Mouse (Mus musculus) frontal cortex, postnatal 14 days (tissue): Measurements from ENCODE around the gene Atg3.

Experiments used
- DNase-seq, 2 experiments: peaks; one replicate each; pipeline ENCODE4 v3.0.0; 2022; ENCODE audit warnings: low spot score in 2 of 2

The Atg3 gene

DNA sequence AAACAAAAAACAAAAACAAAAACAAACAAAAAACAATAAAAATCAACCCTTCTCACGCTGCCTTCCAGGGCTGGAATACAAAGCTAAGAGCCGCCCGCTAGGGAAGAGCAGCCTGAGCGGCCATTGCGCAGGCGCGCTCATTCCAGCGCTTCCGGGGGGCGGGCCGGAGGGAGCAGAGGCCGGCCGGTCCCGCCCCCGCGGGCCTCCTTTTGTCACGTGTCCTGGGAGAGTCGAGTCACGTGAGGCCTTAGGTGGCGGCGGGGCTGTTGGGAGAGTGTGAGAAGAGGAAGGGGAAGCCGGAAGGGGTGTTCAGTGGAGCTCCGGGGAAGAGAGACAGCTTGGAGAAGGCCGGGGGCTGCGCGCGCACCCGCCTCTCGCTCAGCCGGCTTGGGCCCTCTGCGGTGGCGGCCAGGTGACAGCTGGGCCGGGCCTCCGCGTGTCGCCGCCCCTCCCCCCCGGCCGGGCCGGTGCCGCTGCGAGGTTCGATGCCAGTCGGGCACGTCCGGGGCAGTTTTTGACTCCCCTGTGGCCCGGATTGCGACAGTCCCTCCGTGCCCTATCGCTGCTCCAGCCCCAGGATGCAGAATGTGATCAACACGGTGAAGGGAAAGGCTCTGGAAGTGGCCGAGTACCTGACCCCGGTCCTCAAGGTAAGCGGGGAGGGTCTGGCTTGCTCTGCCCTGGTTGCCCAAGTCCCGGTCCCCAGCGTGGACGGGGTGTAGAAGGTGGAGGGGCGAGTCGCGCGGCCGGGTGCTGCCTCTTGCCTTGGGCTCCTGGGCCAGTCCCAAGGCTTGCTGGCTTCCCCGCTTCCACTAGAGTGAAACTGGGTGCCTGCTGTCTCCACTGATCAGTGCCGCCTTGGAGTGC, at the start of gene Atg3, which contains the start of gene Slc35a5:
Atg3 (plus strand) TSS at position 264 of the 867 bp plus-strand sequence.
Slc35a5 (minus strand) TSS at position 185 of the 867 bp plus-strand sequence.
- peak; percentile 91 to 94 for DNase-seq

- no peak for DNase-seq
Measured at GRCm38 (mm10) chr16:45110498-45110897, 48.1 kb upstream of the Atg3 start.

- DNase-seq: no peak
Measured at GRCm38 (mm10) chr16:45117200-45117599, 41.4 kb upstream of the Atg3 start.

DNA sequence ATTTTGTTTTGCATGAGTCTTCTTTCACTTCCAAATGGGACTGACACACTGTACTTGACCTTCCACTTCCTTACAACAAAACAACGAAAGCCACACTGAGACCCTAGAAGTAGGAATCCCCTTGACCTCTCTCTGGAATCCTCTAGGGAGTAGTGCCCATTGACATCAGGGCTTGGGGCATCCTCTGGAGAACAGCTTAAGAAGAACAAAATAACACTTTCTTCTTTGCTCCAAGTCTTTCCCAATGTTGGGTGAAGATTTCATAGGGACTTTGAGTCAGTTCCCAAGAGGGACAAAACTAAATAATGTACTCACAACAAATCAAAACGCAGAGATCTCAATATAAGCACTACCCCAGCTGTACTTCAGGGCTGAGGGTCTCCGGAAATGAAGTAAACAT, 39.8 kb upstream of the Atg3 start:
- no peak for DNase-seq

GRCm38 (mm10) chr16:45120844-45121425, 37.6 kb upstream of the Atg3 start:
- DNase-seq: no peak

- DNase-seq: no peak
Measured at GRCm38 (mm10) chr16:45122571-45122970, 36.0 kb upstream of the Atg3 start.

DNA sequence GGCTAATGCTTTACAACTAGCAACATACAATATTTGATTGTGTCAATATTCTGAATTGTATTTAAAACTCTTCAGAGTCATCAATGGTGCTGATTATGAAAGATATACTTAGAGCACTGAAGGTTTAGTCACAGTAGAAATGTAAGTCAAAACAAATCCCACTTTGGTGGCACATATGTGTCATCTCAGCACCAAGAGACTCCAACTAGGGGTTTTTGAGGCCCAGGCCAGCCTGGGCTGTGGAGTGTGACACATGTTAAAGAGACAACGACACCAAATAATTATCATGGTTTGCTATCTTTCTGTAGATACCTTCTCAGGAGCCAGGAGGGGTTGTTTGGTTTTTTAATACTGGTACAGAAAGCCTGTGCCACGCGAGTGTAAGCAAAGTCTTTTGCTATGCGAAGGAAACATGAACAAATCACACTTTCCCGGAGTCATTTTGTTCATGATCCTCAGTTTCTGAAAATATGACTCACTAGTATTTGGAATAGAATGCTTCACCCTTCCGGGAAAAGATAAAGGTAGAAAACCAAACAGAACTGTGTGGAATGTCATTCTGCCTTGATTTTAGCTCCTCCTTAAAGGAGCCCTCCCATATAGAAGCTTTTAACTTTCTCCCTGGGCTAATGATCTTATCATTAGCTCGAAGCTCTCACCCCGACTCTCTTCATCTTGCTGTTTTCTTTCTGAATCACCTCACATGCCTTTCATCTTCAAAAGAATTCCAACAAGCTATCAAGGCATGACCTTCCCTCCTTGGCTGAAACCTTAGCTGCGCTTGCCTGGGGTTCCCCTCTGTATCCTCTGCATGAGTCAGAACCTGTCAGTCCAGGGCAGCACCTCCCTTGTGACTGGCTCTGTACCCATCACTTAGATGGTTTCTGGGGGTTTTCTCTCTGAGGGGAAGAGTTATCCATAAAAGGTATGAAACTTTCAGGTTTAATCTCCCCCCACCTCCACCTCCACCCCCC, 34.1 kb upstream of the Atg3 start:
- DNase-seq: no peak

- no peak for DNase-seq
Measured at GRCm38 (mm10) chr16:45127936-45128710, 30.5 kb upstream of the Atg3 start.

GRCm38 (mm10) chr16:45141711-45142110, 16.9 kb upstream of the Atg3 start:
- no peak for DNase-seq

GRCm38 (mm10) chr16:45142565-45142964, 16.0 kb upstream of the Atg3 start:
- no peak for DNase-seq

GRCm38 (mm10) chr16:45145119-45145518, 13.5 kb upstream of the Atg3 start:
- no peak for DNase-seq

GRCm38 (mm10) chr16:45148488-45149082, 10.0 kb upstream of the Atg3 start:
- no peak for DNase-seq

- DNase-seq: no peak
Measured at GRCm38 (mm10) chr16:45154741-45155250, 3.8 kb upstream of the Atg3 start.

GRCm38 (mm10) chr16:45158136-45158521, 456 bp upstream of the Atg3 start:
- peak; percentile 57 to 62 for DNase-seq

GRCm38 (mm10) chr16:45159389-45159716, 768 bp downstream of the Atg3 start:
- no peak for DNase-seq

- DNase-seq: no peak
Measured at GRCm38 (mm10) chr16:45178552-45178951, 20.0 kb downstream of the Atg3 start.

- DNase-seq: no peak
Measured at GRCm38 (mm10) chr16:45181824-45182223, 23.2 kb downstream of the Atg3 start.

DNA sequence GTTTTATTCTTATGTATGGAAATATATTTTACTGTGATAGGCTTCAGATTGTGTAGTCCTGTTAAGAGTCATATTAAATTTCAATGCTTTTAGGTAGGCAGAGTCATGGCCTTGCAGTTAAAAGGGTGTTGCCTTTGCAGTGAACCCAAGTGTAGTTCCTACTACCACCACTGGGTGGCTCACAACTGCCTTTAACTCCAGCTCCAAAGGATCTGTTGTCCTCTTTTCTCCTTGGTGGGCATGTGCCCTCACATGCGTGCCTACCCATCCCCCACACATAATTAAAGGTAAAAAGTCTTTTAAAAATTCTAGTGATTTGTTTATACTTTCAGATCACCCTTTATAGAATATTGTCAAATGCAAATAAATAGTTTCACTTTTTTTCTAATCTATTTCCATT, 34.0 kb downstream of the Atg3 start:
- peak; percentile 29 to 73 for DNase-seq

DNA sequence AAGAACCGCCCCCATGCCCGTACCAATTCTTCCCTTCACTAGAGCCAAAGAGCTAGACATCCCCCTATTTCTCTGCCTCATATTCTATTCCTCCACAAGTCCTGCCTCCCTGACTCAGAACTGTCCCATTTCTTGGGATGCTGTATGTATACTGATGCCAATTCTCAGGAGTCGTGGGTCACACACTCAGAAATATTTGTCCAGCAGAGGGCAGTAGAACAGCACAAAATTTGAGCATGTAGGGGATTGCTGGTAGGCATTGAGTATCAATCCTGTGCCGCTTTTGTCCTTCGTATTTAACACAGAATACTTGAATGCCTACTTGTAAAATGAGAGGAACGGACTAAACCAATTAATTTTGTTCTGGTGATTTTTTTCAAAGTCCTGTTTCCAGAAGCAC, 38.2 kb downstream of the Atg3 start:
- DNase-seq: peak; percentile 26 to 63

GRCm38 (mm10) chr16:45201395-45201794, 42.8 kb downstream of the Atg3 start:
- no peak for DNase-seq

- no peak for DNase-seq
Measured at GRCm38 (mm10) chr16:45204438-45204837, 45.9 kb downstream of the Atg3 start.
